Mouse (Mus musculus) myocyte (in vitro differentiated cells): ENCODE measurements around the gene Tex14.

Source experiments
- POLR2AphosphoS2 ChIP-seq: IDR thresholded peaks from one replicate; pipeline ENCODE4 v1.6.1; 2011; ENCODE audit warnings: low read depth, control low read depth; ENCODE audit not compliant: insufficient read length
- REST ChIP-seq: IDR thresholded peaks from one replicate; pipeline ENCODE4 v1.6.1; 2011; ENCODE audit warnings: mild to moderate bottlenecking, control low read depth, moderate library complexity; ENCODE audit not compliant: insufficient read depth, insufficient read length

DNA sequence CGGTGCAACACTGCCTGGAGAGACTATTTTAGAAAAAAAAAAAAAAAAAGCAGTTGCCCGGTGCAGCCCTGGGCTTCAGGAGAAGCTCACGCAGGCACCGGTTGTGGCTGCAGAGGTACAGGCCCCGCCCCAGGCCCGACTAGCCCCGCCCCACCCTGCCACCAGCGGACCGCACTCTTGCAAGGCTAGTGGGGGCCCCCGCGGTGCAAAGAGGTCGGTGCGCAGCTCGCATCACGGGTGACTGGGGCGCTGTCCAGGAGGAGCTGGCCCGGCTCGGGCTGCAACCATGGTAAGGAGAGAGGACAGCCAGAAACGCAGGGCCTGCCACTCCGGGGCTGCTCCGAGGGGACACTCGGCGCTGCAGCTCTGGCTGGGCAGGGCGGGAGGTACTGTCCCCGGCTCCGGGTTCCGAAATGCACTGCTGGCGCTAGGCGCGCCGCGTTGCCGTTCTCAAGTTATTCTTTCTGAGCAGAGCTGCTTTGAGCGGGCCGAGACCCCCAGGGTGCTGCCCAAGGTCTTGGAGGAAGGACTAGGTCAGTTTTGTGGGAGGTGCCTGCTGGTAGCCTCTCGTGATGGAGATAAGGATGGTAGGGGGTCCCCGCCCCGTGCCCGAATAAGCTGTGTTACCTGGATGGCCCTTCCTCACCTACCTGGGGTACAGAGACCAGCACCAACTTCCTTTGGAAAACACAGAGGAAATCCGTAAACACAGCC, 173.5 kb downstream of the Tex14 start:
- TF ChIP-seq REST (no peak), POLR2AphosphoS2 (no peak)
